Mouse (Mus musculus) liver (tissue): ENCODE measurements around the gene Cdk15.

ENCODE experiments used
- DNase-seq: peaks from one replicate; pipeline ENCODE4 v3.0.0-alpha.2; 2020; ENCODE audit warnings: mixed read lengths

Gene Cdk15

GRCm38 (mm10) chr1:59285880-59286279 lies 29.2 kb downstream of the Cdk15 start:
- no peak for DNase-seq

GRCm38 (mm10) chr1:59286316-59286850 lies 29.7 kb downstream of the Cdk15 start:
- DNase-seq, result no peak

GRCm38 (mm10) chr1:59287733-59288132 lies 31.0 kb downstream of the Cdk15 start:
- no peak for DNase-seq

- DNase-seq, result no peak
Observed at GRCm38 (mm10) chr1:59291652-59292051, 34.9 kb downstream of the Cdk15 start.

GRCm38 (mm10) chr1:59295769-59296168 lies 39.1 kb downstream of the Cdk15 start:
- no peak for DNase-seq

GRCm38 (mm10) chr1:59297167-59297566 lies 40.5 kb downstream of the Cdk15 start:
- no peak for DNase-seq

GRCm38 (mm10) chr1:59298491-59299090 lies 41.9 kb downstream of the Cdk15 start:
- no peak for DNase-seq

GRCm38 (mm10) chr1:59307310-59307709 lies 50.6 kb downstream of the Cdk15 start:
- no peak for DNase-seq

- no peak for DNase-seq
Observed at GRCm38 (mm10) chr1:59311292-59311885, 54.7 kb downstream of the Cdk15 start.

GRCm38 (mm10) chr1:59312187-59313153 lies 55.8 kb downstream of the Cdk15 start:
- no peak for DNase-seq

- DNase-seq, result no peak
Observed at GRCm38 (mm10) chr1:59313154-59313940, 56.6 kb downstream of the Cdk15 start.

GRCm38 (mm10) chr1:59315057-59315807 lies 58.5 kb downstream of the Cdk15 start:
- DNase-seq, result no peak

- no peak for DNase-seq
Observed at GRCm38 (mm10) chr1:59316031-59316385, 59.3 kb downstream of the Cdk15 start.

GRCm38 (mm10) chr1:59316386-59317051 lies 59.8 kb downstream of the Cdk15 start:
- DNase-seq, result no peak

- no peak for DNase-seq
Observed at GRCm38 (mm10) chr1:59317397-59317796, 60.7 kb downstream of the Cdk15 start.

GRCm38 (mm10) chr1:59318878-59319277 lies 62.2 kb downstream of the Cdk15 start:
- DNase-seq, result no peak

GRCm38 (mm10) chr1:59321076-59321879 lies 64.6 kb downstream of the Cdk15 start:
- DNase-seq, result no peak

GRCm38 (mm10) chr1:59321880-59322836 lies 65.5 kb downstream of the Cdk15 start:
- DNase-seq, result no peak

GRCm38 (mm10) chr1:59326854-59327395 lies 70.2 kb downstream of the Cdk15 start:
- no peak for DNase-seq
